Mouse (Mus musculus) heart, postnatal 0 days (tissue): ENCODE data around the gene B4galnt2.

ENCODE experiments used
- CTCF ChIP-seq: IDR thresholded peaks from 2 replicates; pipeline ENCODE4 v1.5.1; 2016; ENCODE audit warnings: antibody characterized with exemption, control low read depth, low read depth
- EP300 ChIP-seq: IDR thresholded peaks from 2 replicates; pipeline ENCODE4 v1.6.1; 2016; ENCODE audit warnings: antibody characterized with exemption, low read depth

- TF ChIP-seq CTCF (no peak), EP300 (no peak)
These were observed 628 bp downstream of the B4galnt2 start for GRCm38 (mm10) chr11:95913959-95914566.
